Comparison of ENCODE assay signal across 8 mouse cellular contexts in the genomic region with DNA sequence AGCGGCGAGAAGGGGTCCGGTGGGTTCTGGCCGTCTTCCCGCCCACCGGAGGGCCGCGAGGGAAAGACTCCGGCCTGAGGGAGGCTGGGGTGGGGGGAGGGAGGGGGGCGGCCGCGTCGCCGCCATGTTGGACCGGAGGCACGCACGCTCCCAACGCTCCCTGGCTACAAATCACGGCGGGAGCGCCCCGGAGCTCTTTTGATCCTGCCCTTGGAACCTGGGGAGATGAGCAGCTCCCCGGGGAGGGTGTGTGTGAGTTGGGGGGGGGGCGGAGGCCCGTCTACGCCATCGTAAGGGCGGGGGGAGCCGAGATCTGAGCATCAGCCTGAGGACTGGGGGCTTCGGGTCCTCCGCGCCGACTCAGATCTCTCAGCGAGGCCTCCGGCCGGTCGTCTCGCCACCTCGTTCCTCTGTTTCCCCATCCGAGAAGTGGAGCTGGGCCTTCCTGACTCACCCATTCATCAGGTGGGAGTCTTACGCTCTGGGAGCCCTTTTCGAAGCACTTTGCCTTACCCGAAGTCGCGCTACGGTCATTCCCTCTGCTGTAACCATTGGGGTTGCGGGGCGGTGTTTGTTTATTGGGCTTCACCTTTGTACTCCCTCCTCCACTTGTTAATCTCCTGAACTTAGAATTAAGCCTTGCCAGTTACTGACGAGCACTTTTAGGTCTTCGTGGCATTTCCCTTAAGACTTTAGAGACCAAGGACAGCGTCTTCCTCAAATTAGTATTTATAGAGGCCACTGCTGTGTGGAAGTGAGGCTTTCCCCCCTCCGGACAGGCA. TPM values are rescaled to one million over a fixed set of nuclear protein-coding genes. Genes with fewer than 3 reads are reported as not detected.
DNase-seq lines count a peak whose midpoint lies in the region; ATAC-seq and TF ChIP-seq lines count a peak whose summit lies in the region.

No protein-coding gene starts in this region.

- H3K4me3 ChIP-seq in hindbrain, embryonic 16.5 days (ENCODE audit: low read length) = peak overlapping the region; percentile 88
- H3K4me3 ChIP-seq in liver, embryonic 14.5 days (ENCODE audit: insufficient read depth in 1 of 2, low read depth in 2 of 2, low read length in 2 of 2) = peak overlapping the region; percentile 79 to 100

- H3K9ac ChIP-seq in hindbrain, embryonic 16.5 days (ENCODE audit: low read depth, low read length) = peak overlapping the region; percentile 95
- peak overlapping the region; percentile 94 for H3K9ac ChIP-seq in liver, embryonic 14.5 days (replicated peaks)

- no peak for TF ChIP-seq EP300 in liver, embryonic 14.5 days (IDR thresholded peaks at IDR 0.05; ENCODE audit: low read depth)

- H3K9me3 ChIP-seq in hindbrain, embryonic 16.5 days (ENCODE audit: control insufficient read depth, low read length) = no peaks in the 10 kb centered on the region
- no peaks in the 10 kb centered on the region for H3K9me3 ChIP-seq in liver, embryonic 14.5 days (ENCODE audit: control insufficient read depth, low read length)

- TF ChIP-seq CTCF in liver, embryonic 14.5 days (IDR thresholded peaks at IDR 0.05; ENCODE audit: low read depth) = no peak

- ATAC-seq in CD4-positive, CD25-positive, alpha-beta regulatory T cell, adult 4 months = peak; percentile 21
- peak; percentile 89 for ATAC-seq in hindbrain, embryonic 16.5 days
- ATAC-seq in liver, embryonic 14.5 days (ENCODE audit: insufficient read depth) = peak; percentile 66

- H3K27me3 ChIP-seq in hindbrain, embryonic 16.5 days (replicated peaks; ENCODE audit: control insufficient read depth, insufficient read depth, low read length) = no peaks in the 10 kb centered on the region; the same call in 1 of the 2 replicates
- no peaks in the 10 kb centered on the region for H3K27me3 ChIP-seq in liver, embryonic 14.5 days (ENCODE audit: control insufficient read depth, insufficient read depth, low read length)

- peak overlapping the region; percentile 88 for H3K4me2 ChIP-seq in hindbrain, embryonic 16.5 days (ENCODE audit: low read length)
- H3K4me2 ChIP-seq in liver, embryonic 14.5 days (ENCODE audit: low read depth) = peak overlapping the region; percentile 73

- H3K4me1 ChIP-seq in hindbrain, embryonic 16.5 days (ENCODE audit: control insufficient read depth, insufficient read depth, low read depth, low read length) = peaks cover 20% of the 10 kb centered on the region
- peaks cover 10 to 16% of the 10 kb centered on the region in 2 experiments for H3K4me1 ChIP-seq in liver, embryonic 14.5 days (replicated peaks; ENCODE audit: control insufficient read depth in 2 of 2, insufficient read depth in 2 of 2, low read length in 1 of 2)

- DNase-seq in frontal cortex, postnatal 14 days (ENCODE audit: low spot score in 2 of 2) = peak; percentile 15 to 24
- no peak for DNase-seq in frontal cortex, adult 2 months (ENCODE audit: extremely low spot score in 1 of 2, low spot score in 1 of 2)
- peak; percentile 78 for DNase-seq in embryo, embryonic 10.5 days (ENCODE audit: low spot score)
- DNase-seq in liver, embryonic 14.5 days (ENCODE audit: low read depth in 3 of 3, low spot score in 3 of 3) = peak; percentile 12 to 32 (median 24)
- DNase-seq in right cerebral cortex, adult 2 months (ENCODE audit: low spot score in 2 of 2) = no peak
- DNase-seq in left cerebral cortex, adult 11 months (ENCODE audit: low spot score) = no peak

- H3K36me3 ChIP-seq in hindbrain, embryonic 16.5 days (ENCODE audit: control insufficient read depth, insufficient read depth, low read length) = 0 out of 2 replicates have a peak, but pooled peaks cover 3% of the 10 kb centered on the region
- H3K36me3 ChIP-seq in liver, embryonic 14.5 days (replicated peaks; ENCODE audit: control insufficient read depth, insufficient read depth, low read depth) = peaks cover 17% of the 10 kb centered on the region

- peak overlapping the region; percentile 99 for H3K27ac ChIP-seq in hindbrain, embryonic 16.5 days (ENCODE audit: low read depth, low read length)
- H3K27ac ChIP-seq in liver, embryonic 14.5 days = peak overlapping the region; percentile 18

- under 1% methylated on average over 45 of the region's 52 CpGs for WGBS in hindbrain, embryonic 16.5 days
- WGBS in liver, embryonic 14.5 days (ENCODE audit: insufficient replicate concordance) = under 1% methylated on average over 51 of the region's 52 CpGs

RNA-seq across cellular contexts. Expression of a gene that starts 0.5 kb away (rescaled TPM):
- 70.8 and 70.9 TPM in 2 replicates for polyA plus RNA-seq in frontal cortex, adult 2 months (2012; rRNA removed)
- 10 to 100 TPM; 20.6 to 22.0 TPM for polyA plus RNA-seq in CD4-positive, CD25-positive, alpha-beta regulatory T cell, adult 4 months (2017; shearing (Covaris generic))
- 7.3 and 9.4 TPM in 2 replicates for polyA plus RNA-seq in hindbrain, embryonic 16.5 days (2015; fragmentation: Nextera tagmentation; extraction: Ambion mirVana)
- polyA plus RNA-seq in liver, embryonic 14.5 days (2012; rRNA removed) = 18.4 and 43.1 TPM in 2 replicates
- polyA plus RNA-seq in liver, embryonic 14.5 days (2014; fragmentation: Nextera tagmentation; extraction: Ambion mirVana) = 1.9 and 2.2 TPM in 2 replicates

RNA-seq across cellular contexts. Expression of a gene that starts 10.6 kb away (rescaled TPM):
- polyA plus RNA-seq in frontal cortex, adult 2 months (2012; rRNA removed) = 3.6 and 3.9 TPM in 2 replicates
- not detected for polyA plus RNA-seq in CD4-positive, CD25-positive, alpha-beta regulatory T cell, adult 4 months (2017; shearing (Covaris generic))
- 3.2 and 3.4 TPM in 2 replicates for polyA plus RNA-seq in hindbrain, embryonic 16.5 days (2015; fragmentation: Nextera tagmentation; extraction: Ambion mirVana)
- 0.31 and 0.34 TPM in 2 replicates for polyA plus RNA-seq in liver, embryonic 14.5 days (2012; rRNA removed)
- polyA plus RNA-seq in liver, embryonic 14.5 days (2014; fragmentation: Nextera tagmentation; extraction: Ambion mirVana) = 0.10 and 0.24 TPM in 2 replicates

RNA-seq across cellular contexts. Expression of a gene that starts 35.9 kb away (rescaled TPM):
- 0.60 and 0.80 TPM in 2 replicates for polyA plus RNA-seq in frontal cortex, adult 2 months (2012; rRNA removed)
- polyA plus RNA-seq in CD4-positive, CD25-positive, alpha-beta regulatory T cell, adult 4 months (2017; shearing (Covaris generic)) = under 1 TPM in 1 of 2 experiments, not detected in 1; 0.85 TPM
- 0.50 and 0.56 TPM in 2 replicates for polyA plus RNA-seq in hindbrain, embryonic 16.5 days (2015; fragmentation: Nextera tagmentation; extraction: Ambion mirVana)
- 2.1 and 2.8 TPM in 2 replicates for polyA plus RNA-seq in liver, embryonic 14.5 days (2012; rRNA removed)
- polyA plus RNA-seq in liver, embryonic 14.5 days (2014; fragmentation: Nextera tagmentation; extraction: Ambion mirVana) = 1.6 and 1.9 TPM in 2 replicates

RNA-seq across cellular contexts. Expression of a gene that starts 44.2 kb away (rescaled TPM):
- polyA plus RNA-seq in frontal cortex, adult 2 months (2012; rRNA removed) = 0.04 TPM in 1 of 2 replicates, not detected in the other
- polyA plus RNA-seq in CD4-positive, CD25-positive, alpha-beta regulatory T cell, adult 4 months (2017; shearing (Covaris generic)) = not detected
- polyA plus RNA-seq in hindbrain, embryonic 16.5 days (2015; fragmentation: Nextera tagmentation; extraction: Ambion mirVana) = 0.92 and 1.2 TPM in 2 replicates
- not detected in 2 replicates for polyA plus RNA-seq in liver, embryonic 14.5 days (2012; rRNA removed)
- not detected in 2 replicates for polyA plus RNA-seq in liver, embryonic 14.5 days (2014; fragmentation: Nextera tagmentation; extraction: Ambion mirVana)

RNA-seq across cellular contexts. Expression of a gene that starts 48.5 kb away (rescaled TPM):
- not detected in 2 replicates for polyA plus RNA-seq in frontal cortex, adult 2 months (2012; rRNA removed)
- polyA plus RNA-seq in CD4-positive, CD25-positive, alpha-beta regulatory T cell, adult 4 months (2017; shearing (Covaris generic)) = under 1 TPM; 0.54 to 0.62 TPM
- not detected in 2 replicates for polyA plus RNA-seq in hindbrain, embryonic 16.5 days (2015; fragmentation: Nextera tagmentation; extraction: Ambion mirVana)
- polyA plus RNA-seq in liver, embryonic 14.5 days (2012; rRNA removed) = not detected in 2 replicates
- polyA plus RNA-seq in liver, embryonic 14.5 days (2014; fragmentation: Nextera tagmentation; extraction: Ambion mirVana) = not detected in 2 replicates

Comparison
In these comparisons a context has a peak if more than half of its experiments do, and no peak if none do; other contexts are left out.
1. DNase-seq: peak in frontal cortex, postnatal 14 days (2 of 2), embryo, embryonic 10.5 days (single experiment) and liver, embryonic 14.5 days (3 of 3); none in frontal cortex, adult 2 months (0 of 2), right cerebral cortex, adult 2 months (0 of 2) and left cerebral cortex, adult 11 months (single experiment).
2. ATAC-seq: peak in every context shown above with its lines; median percentile 89 in hindbrain, embryonic 16.5 days; 66 in liver, embryonic 14.5 days; 21 in CD4-positive, CD25-positive, alpha-beta regulatory T cell, adult 4 months.